Mouse (Mus musculus) cerebellum, adult 2 months (tissue): ENCODE measurements around the gene C530025M09Rik.

Source experiments
- CTCF ChIP-seq: fragments of 200-500 bp; IDR thresholded peaks from 2 replicates; pipeline ENCODE4 v1.5.1; 2011; ENCODE audit warnings: low read depth, mild to moderate bottlenecking, control low read depth, low read length, moderate library complexity, borderline replicate concordance; ENCODE audit not compliant: insufficient read depth
- POLR2A ChIP-seq: fragments of 200-500 bp; IDR thresholded peaks from 2 replicates; pipeline ENCODE4 v1.6.1; 2011; ENCODE audit warnings: low read length, control low read depth, borderline replicate concordance; ENCODE audit not compliant: insufficient read depth

GRCm38 (mm10) chr2:149835091-149835490 is 4.1 kb upstream of the C530025M09Rik start:
- no peak for TF ChIP-seq CTCF
- TF ChIP-seq POLR2A: no peak
